Mouse (Mus musculus): ENCODE results near the gene Cryzl1. TPM values are rescaled to one million over a fixed set of nuclear protein-coding genes. Genes with fewer than 3 reads are reported as not detected.

The Cryzl1 gene
- total RNA-seq, 2 experiments from 2014 or later = 11.4 to 15.6 TPM

DNA sequence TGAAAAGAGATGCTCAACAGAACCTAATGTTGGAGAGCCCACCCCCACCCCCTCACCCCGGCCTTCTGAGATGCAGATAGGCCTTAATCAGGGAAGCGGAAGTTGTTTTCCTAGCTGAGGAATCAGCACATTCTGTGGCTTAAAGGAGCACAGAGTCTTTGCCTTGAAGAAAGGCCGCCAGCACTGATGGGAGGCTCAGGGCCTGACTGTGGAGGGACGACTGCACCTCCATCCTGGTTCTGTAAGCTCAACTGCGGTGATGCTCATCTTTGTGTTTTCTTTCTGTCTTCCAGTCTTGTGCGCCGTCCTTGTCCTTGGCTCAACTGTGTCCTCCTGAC, 12.1 kb upstream of the Cryzl1 start:
- no peak for DNase-seq (ENCODE audit: low spot score)

DNA sequence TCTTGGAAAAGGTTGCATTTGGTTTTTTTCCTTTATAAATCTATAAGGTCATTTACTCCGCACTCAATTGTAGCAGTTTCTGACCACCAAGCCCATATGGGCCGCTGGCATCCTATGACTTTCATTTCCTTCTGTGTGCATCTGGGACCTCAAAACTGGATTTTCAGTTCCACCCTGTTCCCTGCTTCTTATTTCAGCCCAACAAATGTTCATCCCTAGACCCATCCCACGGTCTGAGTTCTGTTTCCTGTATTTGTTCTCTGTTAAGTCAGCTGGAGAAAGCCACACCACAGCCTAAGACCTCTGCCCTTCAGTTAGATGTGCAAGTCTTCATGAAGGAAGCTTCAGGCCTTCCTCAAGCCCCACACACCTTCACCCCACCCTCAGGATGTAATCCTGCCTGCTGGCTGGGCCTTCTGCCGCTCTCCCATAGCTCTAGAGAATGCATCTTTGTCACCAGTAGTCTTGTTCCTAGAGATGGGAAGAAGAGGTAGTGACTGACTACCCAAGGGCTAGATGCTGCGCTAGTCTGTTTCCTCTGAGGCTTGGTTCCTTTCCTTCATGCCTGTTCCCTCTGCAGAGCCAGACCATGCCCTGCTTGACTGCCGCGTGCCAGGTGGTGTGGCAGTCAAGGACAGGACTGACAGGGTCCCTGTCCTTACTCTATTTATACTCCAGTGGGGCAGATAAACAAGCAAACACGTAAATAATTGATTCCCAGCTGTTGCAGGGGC, 11.6 kb upstream of the Cryzl1 start:
- no peak for DNase-seq (ENCODE audit: low spot score)

DNA sequence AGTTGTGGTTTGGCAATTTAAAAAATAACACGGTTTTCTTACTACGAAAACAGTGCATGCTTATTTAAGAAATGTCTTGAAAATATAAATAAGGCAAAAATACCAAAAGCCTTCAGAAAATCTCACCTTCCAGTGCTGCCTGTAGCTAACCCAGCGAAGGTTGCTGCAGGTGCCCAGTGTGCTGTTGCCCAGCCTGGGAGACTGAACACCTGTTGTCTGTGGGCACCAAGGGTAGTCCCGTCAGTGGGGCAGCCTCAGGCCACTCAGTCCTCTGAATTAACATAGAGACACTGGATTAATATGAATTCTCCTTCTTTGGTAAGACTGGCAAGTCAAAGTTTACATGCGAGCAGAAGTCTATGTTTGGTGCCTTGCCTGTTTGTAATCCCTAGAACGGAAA, 9.7 kb upstream of the Cryzl1 start:
- DNase-seq (ENCODE audit: low spot score) = no peak

DNA sequence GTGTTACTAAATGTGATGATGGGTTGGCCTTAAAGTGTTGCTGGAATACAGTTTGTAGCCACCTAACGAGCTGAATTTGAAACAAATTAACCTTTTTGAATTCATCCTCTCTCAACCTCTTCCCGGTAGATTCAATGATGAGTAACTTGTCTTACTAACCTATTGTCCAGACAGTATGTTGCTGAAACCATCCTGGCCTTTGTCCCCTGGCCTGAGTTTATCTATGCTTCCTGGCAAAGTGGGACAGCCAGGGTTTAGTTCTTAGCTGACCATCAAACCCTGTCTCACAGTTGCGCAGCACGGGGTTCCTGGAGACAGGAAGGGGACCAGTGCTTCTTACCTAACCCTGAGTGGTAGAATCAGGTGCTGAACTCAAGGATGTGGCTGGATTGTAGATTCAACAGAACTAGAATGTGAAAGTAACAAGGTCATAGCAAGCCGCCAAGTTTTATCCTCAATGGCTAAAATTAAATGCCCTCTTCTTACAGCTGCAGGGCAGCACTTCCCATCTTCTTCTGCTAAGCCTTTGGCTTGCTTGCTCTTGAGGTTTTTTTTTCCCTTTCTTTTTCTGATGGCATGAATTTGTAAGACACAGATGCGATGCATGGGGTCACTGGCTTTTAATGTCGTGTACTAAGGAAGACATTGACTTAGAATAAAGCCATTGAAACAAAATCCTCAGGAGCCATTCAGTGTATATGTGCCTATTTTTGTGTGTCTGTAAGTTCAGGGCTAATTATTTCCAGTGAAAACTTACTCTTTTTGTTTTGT, 7.5 kb upstream of the Cryzl1 start:
- no peak for DNase-seq (ENCODE audit: low spot score)

DNA sequence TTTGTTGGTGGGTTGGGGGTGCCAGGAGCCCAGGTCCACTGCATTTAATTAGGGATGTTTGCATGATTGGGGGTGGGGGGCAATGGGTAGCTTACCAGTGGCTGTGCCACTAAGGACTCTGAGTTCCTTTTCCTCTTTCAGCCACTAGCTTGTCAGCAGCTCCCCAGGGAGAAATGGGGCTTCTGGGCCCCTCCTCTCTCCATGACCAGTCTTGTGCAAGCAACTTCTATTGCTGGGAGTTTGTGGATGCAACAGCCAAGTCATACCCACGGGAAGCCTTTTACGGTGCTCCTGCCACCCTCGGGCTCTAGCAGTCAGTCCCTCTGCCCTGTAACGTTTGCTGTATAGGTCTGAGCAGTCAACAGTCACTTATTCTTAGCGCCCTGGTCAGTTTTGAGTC, 6.0 kb upstream of the Cryzl1 start:
- DNase-seq (ENCODE audit: low spot score) = peak; percentile 62

DNA sequence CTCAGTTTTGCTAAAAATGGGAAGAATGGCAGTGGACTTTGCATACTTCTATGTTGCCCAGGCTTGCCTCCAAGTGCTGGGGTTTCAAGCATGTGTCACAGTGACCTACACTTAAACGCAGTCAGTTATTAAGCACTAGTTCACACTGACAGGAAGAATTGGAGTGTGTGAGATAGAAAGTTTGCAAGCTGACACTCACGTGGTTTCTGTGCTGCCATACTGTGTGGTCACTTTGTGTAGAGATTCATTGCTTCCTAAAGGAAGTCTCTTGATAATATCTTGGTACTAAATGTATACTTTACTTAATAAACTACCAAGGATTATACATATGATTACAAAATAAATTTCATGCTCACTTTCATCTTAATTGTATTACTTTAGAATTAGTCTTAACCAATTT, 4.0 kb upstream of the Cryzl1 start:
- DNase-seq (ENCODE audit: low spot score) = no peak

DNA sequence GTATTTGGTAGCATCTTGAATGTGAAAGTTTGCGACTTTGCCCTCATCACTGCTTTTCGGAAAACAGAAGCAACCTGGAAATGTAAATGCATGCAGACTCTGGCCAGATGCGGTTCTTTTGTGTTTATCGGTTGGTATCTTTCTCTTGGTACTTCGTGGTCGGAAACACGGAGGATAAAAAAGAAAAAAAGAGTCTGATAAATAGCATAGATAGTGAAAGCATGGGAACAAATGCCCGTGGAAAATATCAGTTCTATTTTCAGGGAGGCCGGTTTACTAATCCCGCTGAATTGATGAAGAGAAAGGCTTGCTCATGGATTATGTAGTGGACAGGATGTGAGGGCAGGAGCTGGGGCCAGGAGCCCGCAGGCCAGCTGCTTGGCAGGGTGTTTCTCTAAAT, 1.7 kb upstream of the Cryzl1 start:
- DNase-seq (ENCODE audit: low spot score) = no peak

DNA sequence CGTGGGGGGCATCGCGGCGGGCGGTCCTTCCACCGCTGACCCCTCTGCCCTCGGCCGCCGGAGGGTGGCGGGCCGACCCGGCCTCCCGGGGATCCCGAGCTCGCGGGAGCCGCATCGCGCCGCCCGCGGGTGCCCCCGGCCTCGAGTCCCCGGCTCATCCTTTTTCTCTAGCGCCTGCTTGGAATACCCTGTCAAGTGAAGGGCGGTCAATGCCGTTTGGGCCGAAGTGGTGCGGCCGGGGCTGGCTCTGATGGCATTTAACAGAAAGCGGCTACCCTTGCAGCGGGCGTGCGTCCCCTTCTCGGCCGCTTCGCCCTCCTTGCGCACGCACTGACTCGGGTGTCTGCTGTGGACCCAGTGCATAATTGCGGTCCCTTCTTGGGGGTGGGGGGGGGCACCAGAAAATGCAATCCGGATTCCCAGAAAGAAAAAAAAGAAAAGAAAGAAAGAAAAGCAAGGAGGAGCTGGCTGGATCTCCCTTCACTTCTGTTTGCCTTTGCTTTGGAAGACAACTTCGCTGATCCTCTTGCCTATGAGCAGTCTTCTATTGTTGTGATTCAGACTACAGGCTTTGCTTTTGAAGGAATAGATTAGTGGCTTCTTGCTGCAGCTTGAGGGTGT, 1.2 kb upstream of the Cryzl1 start:
- no peak for DNase-seq (ENCODE audit: low spot score)

DNA sequence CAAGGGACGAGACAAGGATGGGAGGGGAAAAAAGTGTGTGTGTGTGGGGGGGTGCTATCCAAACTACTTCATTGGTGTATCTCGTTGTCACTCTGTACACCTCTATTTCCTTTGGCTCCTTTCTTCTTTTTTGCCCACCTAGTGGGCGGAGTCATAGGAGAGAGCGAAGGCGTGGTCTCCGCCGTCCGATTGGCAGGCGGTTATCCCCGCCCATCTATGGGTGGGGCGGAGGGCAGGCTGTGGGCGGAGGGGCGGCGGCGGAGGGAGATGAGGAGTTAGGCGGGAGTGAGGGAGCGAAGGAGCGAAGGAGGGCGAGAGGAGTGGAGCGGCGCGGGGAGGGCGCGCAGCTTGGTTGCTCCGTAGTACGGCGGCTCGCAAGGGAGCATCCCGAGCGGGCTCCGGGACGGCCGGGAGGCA, 299 bp upstream of the Cryzl1 start, which contains the start of gene Itsn1:
Itsn1 (plus strand) TSS at position 216 of the 417 bp plus-strand sequence.
- DNase-seq (ENCODE audit: low spot score) = peak; percentile 99

DNA sequence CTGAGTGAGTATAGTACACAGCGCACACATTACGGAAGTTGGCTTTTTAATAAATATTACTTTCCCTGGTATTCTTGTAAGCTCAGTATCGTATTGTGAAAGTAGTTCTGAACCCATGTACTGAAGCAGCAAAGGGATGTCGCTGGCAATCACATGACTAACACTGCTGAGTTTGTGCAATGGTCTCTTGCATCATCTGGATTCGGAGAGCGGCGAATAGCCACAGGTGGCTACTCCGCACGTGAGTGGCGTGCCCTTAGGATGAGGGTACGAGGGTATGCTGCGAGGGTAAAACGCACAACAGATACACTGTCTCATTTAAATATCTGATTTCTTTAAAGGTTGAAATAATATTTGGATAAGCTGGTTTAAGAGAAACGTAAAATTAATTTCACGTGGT, 1.3 kb downstream of the Cryzl1 start:
- no peak for DNase-seq (ENCODE audit: low spot score)

DNA sequence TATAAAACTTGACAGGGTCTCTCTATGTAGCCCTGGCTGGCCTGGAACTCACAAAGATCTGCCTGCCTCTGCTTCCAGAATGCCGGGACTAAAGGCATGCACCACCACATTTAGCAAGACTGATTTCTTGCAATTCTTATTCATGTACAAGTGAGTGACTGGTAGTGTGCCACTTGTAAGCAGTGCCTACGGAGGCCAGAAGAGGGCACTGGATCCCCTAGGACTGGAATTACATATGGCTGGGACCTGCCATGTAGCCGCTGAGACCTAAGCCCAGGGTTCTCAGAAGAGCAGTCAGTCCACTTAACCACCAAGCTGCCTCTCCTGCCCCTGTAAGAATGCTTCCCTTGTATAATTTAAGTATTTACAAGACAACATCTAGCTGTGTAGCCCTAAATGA, 4.5 kb downstream of the Cryzl1 start:
- peak; percentile 71 for DNase-seq (ENCODE audit: low spot score)

DNA sequence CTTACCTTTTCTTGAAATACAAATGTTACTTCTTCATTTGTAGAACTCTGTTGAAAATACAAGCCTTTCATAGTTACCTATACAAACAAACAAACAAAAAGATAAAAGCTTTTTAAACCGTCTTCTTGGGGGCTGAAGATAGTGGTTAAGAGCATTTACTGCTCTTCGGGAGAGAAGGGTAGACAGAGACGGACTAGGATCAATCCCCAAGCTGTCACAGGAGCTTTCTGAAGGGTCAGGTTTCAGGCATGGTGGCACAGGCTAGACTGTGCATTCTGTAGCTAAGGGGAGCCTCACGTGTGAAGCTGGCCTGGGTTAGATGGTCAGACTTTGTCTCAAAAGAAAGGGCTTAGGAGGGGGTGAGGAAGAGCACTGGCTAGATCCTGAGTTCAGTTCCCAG, 11.4 kb downstream of the Cryzl1 start:
- DNase-seq (ENCODE audit: low spot score) = no peak

DNA sequence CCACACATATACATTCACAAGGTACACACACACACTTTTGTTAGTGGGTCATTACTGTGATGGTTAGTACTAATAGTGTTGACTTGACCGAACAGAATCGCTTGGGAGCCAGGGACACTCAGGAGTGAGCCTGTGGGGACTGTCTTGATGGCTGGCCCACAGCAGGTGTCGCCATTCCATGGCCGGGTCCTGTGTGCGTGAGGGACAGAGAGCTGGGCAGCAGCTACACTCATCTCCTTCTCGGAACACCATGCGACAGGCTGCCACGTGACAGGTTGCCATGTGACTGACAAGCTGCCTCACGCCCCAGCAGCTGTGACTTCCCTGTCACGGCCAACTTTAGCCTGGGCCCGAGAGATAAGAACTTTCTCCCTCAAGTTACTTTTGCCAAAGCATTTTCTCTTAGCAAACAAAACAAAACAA, 11.8 kb downstream of the Cryzl1 start:
- DNase-seq (ENCODE audit: low spot score) = no peak

DNA sequence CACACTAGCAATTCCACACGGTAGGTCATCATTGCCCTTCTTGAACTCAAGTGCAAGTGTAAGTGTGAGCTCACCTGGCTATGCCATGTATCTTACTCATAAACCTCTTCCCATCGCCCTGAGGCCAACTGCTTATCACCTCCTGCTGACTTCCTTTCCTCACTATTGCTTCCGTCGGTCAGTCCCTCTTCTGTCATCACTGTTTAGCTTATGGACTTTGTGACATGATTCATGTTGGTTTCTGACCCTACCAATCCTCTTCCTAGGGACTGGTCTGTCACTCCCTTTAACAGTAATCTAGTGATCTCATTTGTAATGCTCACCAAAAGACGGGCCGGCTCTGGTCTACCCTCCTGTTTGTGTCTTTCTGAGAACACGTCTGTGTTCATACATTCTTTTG, 18.5 kb downstream of the Cryzl1 start:
- no peak for DNase-seq (ENCODE audit: low spot score)

DNA sequence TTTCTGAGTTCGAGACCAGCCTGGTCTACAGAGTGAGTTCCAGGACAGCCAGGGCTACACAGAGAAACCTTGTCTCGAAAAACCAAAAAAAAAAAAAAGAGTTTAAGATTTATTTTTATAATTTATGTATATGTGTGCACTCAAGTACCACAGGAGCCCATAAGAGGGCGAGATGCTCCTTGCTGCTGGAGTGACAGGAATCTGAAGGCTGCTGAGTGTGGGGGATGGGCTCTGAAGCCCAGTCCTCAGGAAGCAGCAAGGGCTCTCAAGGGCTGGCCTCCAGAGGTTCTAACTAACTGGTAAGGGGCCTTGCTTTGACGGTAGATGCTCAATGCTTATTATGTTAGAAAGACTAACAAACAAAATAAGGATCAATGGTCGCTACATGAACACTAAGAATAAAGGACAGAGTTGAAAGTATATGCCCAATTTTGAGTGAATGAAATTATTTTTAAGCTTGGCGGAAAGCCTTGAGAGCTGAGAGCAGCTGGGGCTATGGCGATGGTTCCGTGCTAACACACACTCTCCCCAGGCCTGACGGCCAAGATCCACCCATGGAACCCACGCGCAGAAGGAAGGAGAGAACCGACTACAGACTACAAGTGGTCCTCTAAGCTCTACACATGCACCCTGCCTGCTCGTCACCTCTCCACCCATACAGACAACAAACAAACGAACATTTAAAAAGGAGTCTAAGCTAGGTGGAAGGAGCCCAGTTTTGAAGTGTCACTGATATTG, 24.0 kb downstream of the Cryzl1 start:
- no peak for DNase-seq (ENCODE audit: low spot score)

DNA sequence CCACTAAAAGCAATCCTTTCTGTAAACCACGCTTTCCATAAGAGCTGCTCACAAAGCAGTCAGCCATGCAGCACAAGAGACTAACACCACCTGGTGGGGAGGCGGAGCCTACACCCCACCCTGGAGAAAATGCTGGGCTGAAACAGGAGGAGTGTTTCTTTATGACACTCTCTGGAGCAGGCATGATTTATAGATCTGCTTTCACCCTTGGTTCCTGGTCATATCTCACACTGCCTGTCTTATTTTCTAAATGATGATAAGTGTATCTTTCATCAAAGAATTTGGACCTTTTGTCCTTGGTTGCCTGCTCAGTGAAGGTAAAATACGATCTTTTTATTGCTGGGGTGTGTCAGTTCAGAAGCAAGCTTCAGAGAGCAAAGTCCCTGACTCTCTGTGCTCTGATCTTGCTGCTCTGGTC, 26.0 kb downstream of the Cryzl1 start:
- no peak for DNase-seq (ENCODE audit: low spot score)

DNA sequence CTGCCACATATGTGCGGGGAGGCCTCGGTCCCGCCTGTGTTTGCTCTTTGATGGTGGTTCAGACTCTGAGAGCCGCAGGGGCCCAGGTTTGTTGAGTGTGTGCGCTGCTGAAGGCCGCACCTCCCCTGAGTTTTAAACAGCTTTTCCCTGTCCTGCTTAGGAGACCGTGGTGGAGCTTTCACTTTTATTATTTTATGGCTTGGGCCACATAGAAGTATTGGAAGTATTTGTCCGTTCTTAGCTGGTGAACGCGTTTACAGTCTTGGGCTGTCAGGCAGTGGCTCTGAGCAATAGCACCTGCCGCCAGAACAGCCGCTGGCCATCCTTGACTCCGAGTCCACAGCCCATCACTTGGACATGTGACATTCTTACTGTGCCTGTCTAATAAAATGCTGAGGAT, 26.9 kb downstream of the Cryzl1 start:
- DNase-seq (ENCODE audit: low spot score) = no peak

DNA sequence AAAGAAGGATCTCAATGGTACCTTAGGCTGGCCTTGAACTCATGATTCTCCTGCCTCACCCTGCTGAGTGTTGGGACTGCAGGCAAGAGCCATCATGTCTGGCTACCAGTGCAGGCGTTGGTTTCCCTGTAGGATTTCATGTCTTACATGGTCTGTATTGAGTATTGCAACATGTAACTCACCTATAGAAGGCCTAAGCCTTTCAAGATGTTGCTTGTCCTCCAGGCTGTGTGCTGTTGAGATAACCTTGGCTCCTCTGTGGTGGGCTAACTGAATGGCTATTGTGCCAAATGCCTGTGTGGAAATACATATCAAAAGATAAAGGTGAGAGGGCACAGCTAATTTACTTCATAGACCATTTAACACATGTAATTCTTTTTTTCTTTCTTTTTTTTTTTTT, 29.8 kb downstream of the Cryzl1 start:
- no peak for DNase-seq (ENCODE audit: low spot score)

DNA sequence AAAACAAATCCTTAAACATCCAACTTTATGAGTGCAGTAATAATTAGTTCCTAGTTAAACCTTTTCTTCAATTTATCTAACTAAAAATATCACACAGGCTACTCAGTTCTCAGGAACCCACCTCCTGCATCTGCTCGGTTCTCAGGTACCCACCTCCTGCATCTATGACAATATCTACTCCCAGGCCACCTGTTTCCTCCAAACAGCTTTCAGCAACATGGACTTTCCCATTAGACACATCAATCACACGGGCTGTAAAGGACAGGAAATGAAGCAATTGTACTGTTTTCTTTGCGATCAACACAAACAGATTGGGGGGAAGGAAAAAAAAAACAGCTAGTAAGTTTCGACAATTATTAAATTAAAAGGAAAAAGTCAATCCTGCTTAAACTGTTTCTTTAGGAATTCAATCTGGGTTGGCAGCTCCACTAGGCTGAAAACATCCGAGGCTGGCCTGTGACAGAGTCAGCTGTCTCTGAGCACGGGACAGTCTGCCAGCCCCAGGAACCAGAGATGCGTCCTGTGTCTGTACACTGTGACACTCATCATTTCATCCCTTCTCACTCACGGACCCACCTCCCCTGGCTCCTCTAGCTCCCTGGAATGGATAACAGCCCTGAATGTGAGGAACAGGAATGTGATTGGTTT, 33.5 kb downstream of the Cryzl1 start:
- DNase-seq (ENCODE audit: low spot score) = peak; percentile 45

DNA sequence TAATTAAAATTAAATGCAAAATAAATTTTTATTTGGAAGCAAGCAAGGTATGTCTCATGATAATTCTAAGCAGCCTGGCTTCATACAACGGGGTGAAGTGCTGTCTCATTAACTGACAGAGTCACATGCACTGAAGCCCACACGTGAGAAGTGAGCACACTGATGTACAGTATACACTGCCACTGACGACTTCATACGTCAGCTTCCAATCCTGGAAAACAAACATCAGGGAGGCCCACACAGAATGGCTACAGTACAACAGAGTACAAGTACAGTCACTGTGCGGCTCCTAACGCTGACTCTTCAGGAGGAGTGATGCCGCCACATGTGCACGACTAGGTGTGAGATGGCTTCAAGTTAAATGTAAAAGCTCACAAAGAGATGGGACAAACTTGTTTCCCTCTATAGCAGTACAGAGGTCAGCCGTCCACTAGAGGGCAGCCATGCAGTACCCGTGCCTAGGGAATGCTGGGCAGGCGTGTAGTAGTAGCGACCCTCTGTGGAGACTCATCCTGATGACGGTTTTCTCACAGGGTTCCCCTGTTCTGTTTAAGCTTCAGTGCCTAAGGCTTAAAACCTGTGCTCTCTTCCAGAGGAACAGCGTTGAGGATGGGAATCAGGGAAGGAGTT, 34.2 kb downstream of the Cryzl1 start:
- DNase-seq (ENCODE audit: low spot score) = peak; percentile 73

DNA sequence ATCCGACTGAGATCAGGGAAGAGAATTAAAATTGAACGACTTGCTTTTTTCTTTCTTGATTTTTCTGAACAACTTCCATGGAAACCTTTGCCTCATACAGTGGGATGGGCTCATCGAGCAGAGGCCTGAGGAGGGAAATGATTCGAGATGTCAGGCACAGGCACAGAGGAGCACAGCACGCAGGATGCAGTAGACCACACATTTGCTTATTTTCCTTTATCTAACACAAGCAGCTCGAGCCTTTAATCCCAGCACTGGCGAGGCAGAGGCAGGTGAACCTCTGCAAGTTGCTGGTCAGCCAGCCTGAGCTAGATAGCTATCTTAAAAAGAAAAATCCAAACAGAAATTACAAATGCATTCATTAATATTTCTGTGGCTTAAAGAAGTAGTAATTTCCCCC, 39.0 kb downstream of the Cryzl1 start:
- DNase-seq (ENCODE audit: low spot score) = no peak

All from gastrocnemius, adult 18-20 months (tissue).